Mouse (Mus musculus): ENCODE data around the gene Jph3. TPM values are rescaled to one million over a fixed set of nuclear protein-coding genes. Genes with fewer than 3 reads are reported as not detected.

Jph3 gene
- polyA plus RNA-seq, 1 experiment from 2014 or later: 1.2 TPM

DNA sequence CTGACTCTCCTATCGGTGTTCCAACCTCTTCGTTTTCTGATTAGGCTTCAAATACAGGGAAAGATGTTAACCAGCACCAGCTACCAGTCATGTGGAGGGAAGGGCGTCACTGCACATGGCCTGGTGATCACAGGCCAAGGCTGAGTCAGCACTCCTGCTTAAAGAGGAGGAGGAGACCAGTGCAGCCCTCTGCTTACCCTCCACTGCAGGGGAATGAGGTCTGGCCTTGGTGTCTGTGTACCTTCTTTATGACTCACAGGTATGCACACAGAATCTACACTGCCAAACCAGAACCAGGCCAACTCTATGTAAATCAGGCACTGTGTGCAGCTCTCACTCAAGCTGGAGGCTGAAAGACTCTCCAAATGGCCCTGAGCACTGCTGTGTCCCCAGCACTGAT is 82.1 kb downstream of the Jph3 start:
- WGBS: 92% methylated on average over 3 of the region's 3 CpGs
- ATAC-seq (ENCODE audit: insufficient number of reproducible peaks, insufficient read depth, low FRiP score, low TSS enrichment, low read depth): no peak

DNA sequence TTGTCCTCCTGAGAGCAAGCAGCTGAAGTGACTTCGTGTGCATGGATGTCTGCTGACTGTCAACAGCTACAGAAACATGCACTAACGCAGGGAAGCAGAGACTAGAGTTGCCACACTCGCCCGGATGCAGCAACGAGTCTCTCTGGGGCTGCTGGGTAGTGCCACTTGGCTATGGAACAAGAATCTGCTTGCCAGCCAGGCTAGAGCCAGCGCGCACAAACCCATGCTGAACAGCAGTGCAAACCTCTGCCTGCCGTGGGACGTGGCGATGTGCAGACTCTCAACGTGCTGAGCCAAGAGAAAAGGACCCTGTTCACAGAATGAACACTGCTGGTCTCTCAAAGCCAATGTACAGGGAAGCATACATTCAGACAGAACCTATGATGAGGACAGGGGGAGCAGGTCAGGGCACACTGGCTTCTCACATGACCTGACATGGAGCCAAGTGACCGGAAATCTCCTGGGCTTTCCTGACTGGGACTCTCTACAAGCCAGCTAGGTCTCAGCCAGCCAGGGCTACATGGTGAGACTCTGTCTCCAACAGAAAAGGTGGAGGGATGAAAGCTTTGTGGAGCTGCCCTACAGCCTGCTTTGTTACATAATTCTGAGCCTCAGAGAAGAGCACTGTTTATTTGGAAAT is 82.6 kb downstream of the Jph3 start:
- WGBS: 93% methylated on average over 12 of the region's 12 CpGs
- Histone ChIP-seq H3K36me3 (peaks cover 71% of the 10 kb centered on the region), H3K9me3 (no peaks in the 10 kb centered on the region), H3K4me1 (replicated peaks) (0 out of 2 replicates have a peak, but pooled peaks cover 3% of the 10 kb centered on the region), H3K4me2 (no peak overlapping the region), H3K27me3 (no peaks in the 10 kb centered on the region), H3K4me3 (replicated peaks) (no peak overlapping the region), H3K27ac (no peak overlapping the region), H3K9ac (replicated peaks) (no peak overlapping the region)
- ATAC-seq (ENCODE audit: insufficient number of reproducible peaks, insufficient read depth, low FRiP score, low TSS enrichment, low read depth): no peak

More for the DNA sequence above, 82.1 kb downstream of the Jph3 start:
- 0 out of 2 replicates have a peak, but pooled peaks cover 3% of the 10 kb centered on the region for H3K4me1 ChIP-seq (replicated peaks)
- H3K27ac ChIP-seq: no peak overlapping the region
- peaks cover 70% of the 10 kb centered on the region for H3K36me3 ChIP-seq
- H3K4me2 ChIP-seq: no peak overlapping the region
- no peaks in the 10 kb centered on the region for H3K27me3 ChIP-seq
- H3K9me3 ChIP-seq: no peaks in the 10 kb centered on the region
- H3K4me3 ChIP-seq (replicated peaks): no peak overlapping the region
- no peak overlapping the region for H3K9ac ChIP-seq (replicated peaks)

DNA sequence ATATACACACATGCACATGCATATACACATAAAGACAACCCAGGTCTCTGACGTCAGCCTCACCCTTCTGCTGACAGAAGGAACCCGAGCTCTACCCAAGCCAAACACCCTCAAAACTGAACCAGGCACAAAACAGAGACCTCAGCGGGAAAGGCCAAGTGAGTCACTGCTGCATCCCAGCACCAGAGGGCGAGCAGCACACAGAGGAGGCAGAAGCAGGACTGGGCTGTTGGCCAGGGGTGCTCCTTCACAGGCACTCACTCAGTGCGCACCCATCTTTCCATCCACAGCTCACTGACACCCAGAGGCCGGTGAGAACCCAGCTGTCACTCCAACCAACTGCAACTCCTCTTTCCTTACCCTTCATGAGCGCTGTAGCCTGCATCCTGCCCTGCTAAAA is 88.8 kb downstream of the Jph3 start:
- Histone ChIP-seq H3K36me3 (peaks cover 75% of the 10 kb centered on the region), H3K27me3 (no peaks in the 10 kb centered on the region), H3K9me3 (no peaks in the 10 kb centered on the region), H3K4me2 (no peak overlapping the region), H3K4me1 (replicated peaks) (no peaks in the 10 kb centered on the region), H3K9ac (replicated peaks) (no peak overlapping the region), H3K4me3 (replicated peaks) (no peak overlapping the region), H3K27ac (no peak overlapping the region)
- no peak for ATAC-seq (ENCODE audit: insufficient number of reproducible peaks, insufficient read depth, low FRiP score, low TSS enrichment, low read depth)
- WGBS: 82% methylated on average over 7 of the region's 7 CpGs

DNA sequence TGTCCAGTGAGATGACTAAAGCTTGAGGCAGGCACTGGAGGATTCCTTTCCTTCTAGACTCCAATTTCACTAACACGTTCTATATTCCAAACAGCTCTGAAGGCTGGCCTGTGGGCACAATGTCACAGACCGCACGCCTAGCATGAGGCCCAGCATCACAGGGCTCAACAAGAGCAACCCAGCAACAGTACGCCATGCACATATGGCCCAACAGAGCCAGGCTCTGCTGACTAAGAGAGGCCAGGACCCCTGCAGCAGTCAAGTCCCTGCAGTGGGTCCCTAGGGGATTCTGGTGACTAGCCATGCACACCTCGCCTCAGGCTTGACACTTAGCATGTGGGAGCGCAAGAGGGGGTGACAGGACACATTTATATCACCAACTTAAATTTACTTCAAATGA is 91.4 kb downstream of the Jph3 start:
- Histone ChIP-seq H3K4me1 (replicated peaks) (no peaks in the 10 kb centered on the region), H3K27me3 (no peaks in the 10 kb centered on the region), H3K36me3 (peaks cover 50% of the 10 kb centered on the region), H3K9me3 (no peaks in the 10 kb centered on the region), H3K4me2 (no peak overlapping the region), H3K27ac (no peak overlapping the region), H3K9ac (replicated peaks) (no peak overlapping the region), H3K4me3 (replicated peaks) (no peak overlapping the region)
- no peak for ATAC-seq (ENCODE audit: insufficient number of reproducible peaks, insufficient read depth, low FRiP score, low TSS enrichment, low read depth)
- WGBS: 94% methylated on average over 6 of the region's 6 CpGs

DNA sequence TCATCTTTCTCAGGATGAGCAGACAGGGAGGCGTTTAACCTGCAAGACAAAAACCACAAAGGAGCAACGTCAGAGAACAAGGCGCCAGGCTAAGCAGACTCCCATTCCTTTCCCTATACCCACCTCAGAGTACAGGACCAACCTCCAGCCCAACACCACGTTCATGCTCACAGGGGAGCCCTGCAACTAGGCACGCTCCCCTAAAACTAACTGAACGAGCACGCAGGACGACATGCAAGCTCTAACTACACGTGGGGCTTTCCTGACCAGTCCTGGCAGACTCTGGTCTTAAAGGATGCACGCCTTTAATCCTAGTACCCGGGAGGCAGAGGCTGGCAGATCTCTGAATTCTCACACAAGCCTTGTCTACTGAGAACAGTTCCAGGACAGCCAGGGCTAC is 91.9 kb downstream of the Jph3 start:
- peaks cover 46% of the 10 kb centered on the region for H3K36me3 ChIP-seq
- no peak overlapping the region for H3K4me2 ChIP-seq
- WGBS: 90% methylated on average over 11 of the region's 11 CpGs
- no peak overlapping the region for H3K9ac ChIP-seq (replicated peaks)
- no peaks in the 10 kb centered on the region for H3K27me3 ChIP-seq
- ATAC-seq (ENCODE audit: insufficient number of reproducible peaks, insufficient read depth, low FRiP score, low TSS enrichment, low read depth): no peak
- no peaks in the 10 kb centered on the region for H3K9me3 ChIP-seq
- H3K27ac ChIP-seq: no peak overlapping the region
- H3K4me1 ChIP-seq (replicated peaks): no peaks in the 10 kb centered on the region
- H3K4me3 ChIP-seq (replicated peaks): no peak overlapping the region

DNA sequence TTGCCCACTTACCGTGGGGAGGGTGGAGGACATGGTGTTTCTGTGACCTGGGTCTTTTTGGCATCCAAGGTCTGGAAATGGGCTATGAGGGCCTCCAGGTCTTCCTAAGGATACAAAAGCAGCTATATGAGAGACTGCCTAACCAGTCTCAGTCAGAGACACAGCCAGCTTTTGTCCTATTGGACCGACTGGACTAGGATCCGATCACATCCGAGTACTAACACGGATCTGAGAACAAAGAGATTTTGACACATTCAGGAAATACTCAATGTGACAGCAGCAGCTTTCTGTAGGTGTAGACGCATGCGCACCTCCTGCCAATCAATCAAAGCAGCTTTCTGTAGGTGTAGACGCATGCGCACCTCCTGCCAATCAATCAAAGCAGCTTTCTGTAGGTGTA is 92.3 kb downstream of the Jph3 start:
- Histone ChIP-seq H3K9ac (replicated peaks) (no peak overlapping the region), H3K4me2 (no peak overlapping the region), H3K4me1 (replicated peaks) (no peaks in the 10 kb centered on the region), H3K4me3 (replicated peaks) (no peak overlapping the region), H3K9me3 (no peaks in the 10 kb centered on the region), H3K27me3 (no peaks in the 10 kb centered on the region), H3K27ac (no peak overlapping the region), H3K36me3 (peaks cover 42% of the 10 kb centered on the region)
- no peak for ATAC-seq (ENCODE audit: insufficient number of reproducible peaks, insufficient read depth, low FRiP score, low TSS enrichment, low read depth)
- 94% methylated on average over 9 of the region's 9 CpGs for WGBS

DNA sequence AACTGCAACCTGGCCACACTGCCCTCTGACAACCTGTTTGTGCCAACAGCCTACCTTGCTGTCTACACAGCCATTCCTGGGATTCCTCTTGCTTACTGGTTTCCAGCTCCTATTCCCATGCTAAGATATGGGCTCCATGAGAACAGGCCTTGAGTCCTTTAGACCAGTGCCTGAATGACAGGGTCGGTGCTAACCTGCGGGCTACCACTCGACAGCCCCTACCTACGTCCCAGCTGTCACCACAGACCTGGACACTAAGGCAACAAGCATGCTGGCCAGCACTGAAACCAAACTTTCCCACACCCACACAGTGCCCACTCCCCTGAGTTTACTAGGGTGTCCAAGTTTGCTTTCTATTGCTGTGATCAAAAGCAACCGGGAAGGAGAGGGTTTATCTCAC is 98.3 kb downstream of the Jph3 start:
- Histone ChIP-seq H3K4me3 (replicated peaks) (0 out of 2 replicates have a peak overlapping the region, but pooled peaks have one; percentile 86), H3K27ac (no peak overlapping the region), H3K36me3 (no peaks in the 10 kb centered on the region), H3K4me1 (replicated peaks) (peaks cover 12% of the 10 kb centered on the region), H3K9me3 (no peaks in the 10 kb centered on the region), H3K27me3 (peaks cover 5% of the 10 kb centered on the region), H3K9ac (replicated peaks) (no peak overlapping the region), H3K4me2 (no peak overlapping the region)
- ATAC-seq (ENCODE audit: insufficient number of reproducible peaks, insufficient read depth, low FRiP score, low TSS enrichment, low read depth): no peak
- WGBS: 89% methylated on average over 5 of the region's 5 CpGs

DNA sequence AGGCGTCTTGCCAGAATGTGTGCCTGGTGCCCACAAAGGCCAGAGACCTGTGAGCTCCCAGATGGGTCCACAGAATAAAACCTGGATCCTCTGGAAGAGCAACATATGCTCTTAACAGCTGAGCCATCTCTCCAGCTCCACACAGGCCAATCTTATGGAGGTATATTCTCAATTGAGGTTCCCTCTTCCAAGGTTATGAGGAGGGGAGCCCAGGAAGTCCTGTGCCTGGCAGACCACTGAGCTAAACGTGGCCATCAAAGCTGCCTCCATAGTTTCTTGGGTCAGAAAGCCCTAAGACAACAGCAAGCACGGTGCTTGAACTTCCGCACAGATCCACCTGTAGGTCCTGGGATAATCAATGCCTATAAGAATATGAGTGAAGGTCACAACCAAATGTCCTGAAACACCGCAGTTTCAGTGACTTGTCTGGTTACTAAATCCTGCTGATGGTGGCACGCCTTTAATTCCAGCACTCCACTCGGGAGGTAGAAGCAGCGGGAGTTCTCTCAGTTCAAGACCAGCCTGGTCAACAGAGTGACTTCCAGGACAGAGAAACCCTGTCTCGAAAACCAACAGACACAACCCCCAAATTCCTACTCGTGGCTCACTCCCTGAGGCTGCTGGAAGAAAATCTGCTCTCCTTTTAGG is 99.1 kb downstream of the Jph3 start:
- no peak overlapping the region for H3K27ac ChIP-seq
- peak overlapping the region; percentile 92 for H3K4me2 ChIP-seq
- WGBS: 31% methylated on average over 10 of the region's 10 CpGs
- no peaks in the 10 kb centered on the region for H3K9me3 ChIP-seq
- peaks cover 12% of the 10 kb centered on the region for H3K4me1 ChIP-seq (replicated peaks)
- H3K36me3 ChIP-seq: no peaks in the 10 kb centered on the region
- peaks cover 5% of the 10 kb centered on the region for H3K27me3 ChIP-seq
- H3K4me3 ChIP-seq (replicated peaks): peak overlapping the region; percentile 86
- H3K9ac ChIP-seq (replicated peaks): peak overlapping the region; percentile 84
- no peak for ATAC-seq (ENCODE audit: insufficient number of reproducible peaks, insufficient read depth, low FRiP score, low TSS enrichment, low read depth)

DNA sequence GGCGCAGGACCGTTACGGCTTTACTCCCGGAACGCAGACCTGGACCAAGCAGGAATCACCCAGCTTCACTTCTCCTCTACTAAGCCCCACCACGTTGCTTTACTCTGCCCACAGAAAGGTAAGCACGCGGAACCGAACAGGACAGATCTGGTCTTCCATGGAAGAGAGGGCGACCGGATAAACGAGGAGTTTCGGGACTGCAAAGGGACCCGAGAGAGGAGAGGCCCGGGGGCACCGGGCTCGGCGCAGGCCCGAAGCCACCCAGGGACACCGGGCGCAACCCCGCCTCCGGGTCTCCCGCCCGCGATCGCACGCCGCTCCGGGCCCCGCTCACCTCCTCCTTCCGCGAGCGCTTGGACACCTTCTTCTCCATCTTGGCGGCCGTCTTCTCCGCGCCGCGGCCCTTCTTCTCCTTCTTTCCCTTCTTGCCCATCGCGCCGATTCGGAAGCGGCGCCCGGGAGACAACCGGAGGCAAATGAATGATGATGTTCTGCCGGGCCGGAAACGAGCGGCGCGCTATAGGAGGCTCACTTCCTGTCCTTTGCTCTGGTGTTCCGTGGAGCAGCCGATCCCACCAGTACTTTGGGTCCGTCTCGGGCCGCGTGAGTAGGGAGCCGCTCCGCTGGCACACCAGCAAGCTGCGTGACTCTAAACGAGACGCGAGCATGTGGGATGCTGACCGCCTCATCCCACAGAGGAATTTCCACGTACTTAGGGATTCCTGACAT is 99.8 kb downstream of the Jph3 start, which contains the start of gene Klhdc4:
Klhdc4 (minus strand) TSS at position 522 of the 729 bp plus-strand sequence.
- peak within 1 kb of the TSS; percentile 84 for H3K9ac ChIP-seq (replicated peaks)
- ATAC-seq (ENCODE audit: insufficient number of reproducible peaks, insufficient read depth, low FRiP score, low TSS enrichment, low read depth): peak; percentile 88
- H3K27ac ChIP-seq: 0 out of 2 replicates have a peak within 1 kb of the TSS, but pooled peaks have one; percentile 12
- peak within 1 kb of the TSS; percentile 86 for H3K4me3 ChIP-seq (replicated peaks)
- under 1% methylated on average over 68 of the region's 68 CpGs for WGBS
- H3K4me2 ChIP-seq: peak within 1 kb of the TSS; percentile 92
- no peaks in the 10 kb centered on the region for H3K36me3 ChIP-seq
- H3K27me3 ChIP-seq: peaks cover 5% of the 10 kb centered on the region
- H3K9me3 ChIP-seq: no peaks in the 10 kb centered on the region
- H3K4me1 ChIP-seq (replicated peaks): peaks cover 12% of the 10 kb centered on the region

DNA sequence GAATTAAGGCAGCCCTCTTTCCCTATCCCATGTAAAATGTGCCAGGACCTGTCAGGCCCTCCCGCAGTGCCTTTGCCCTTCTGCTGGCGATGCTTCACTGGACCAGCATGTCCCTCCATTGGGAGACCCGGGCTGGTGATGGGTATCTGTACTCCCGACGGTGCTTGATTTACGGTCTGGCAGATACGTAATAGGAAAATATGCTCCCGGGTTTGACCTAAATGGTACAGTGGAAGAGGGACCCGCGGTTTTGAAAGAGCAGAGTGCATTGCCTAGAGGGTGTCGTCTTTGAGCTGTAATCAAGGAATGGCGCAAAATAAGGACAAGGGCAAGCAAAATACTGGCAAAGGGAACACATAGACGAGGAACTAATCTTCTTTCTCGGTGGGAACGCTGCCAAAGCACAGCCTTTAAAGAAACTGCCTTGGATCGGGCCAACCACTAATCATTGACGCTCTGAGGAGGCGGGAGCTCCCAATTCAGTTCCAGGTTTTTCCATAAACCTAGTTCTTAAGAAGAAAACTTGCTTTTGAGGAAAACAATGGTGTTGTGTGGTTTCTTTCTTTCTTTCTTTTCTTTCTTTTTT is 100.4 kb downstream of the Jph3 start:
- H3K4me2 ChIP-seq: peak overlapping the region; percentile 92
- H3K9ac ChIP-seq (replicated peaks): peak overlapping the region; percentile 84; the same call in 1 of the 2 replicates
- H3K36me3 ChIP-seq: no peaks in the 10 kb centered on the region
- peaks cover 5% of the 10 kb centered on the region for H3K27me3 ChIP-seq
- H3K4me3 ChIP-seq (replicated peaks): peak overlapping the region; percentile 86
- no peak overlapping the region for H3K27ac ChIP-seq
- WGBS: 21% methylated on average over 18 of the region's 18 CpGs
- ATAC-seq (ENCODE audit: insufficient number of reproducible peaks, insufficient read depth, low FRiP score, low TSS enrichment, low read depth): peak; percentile 47; the same call in 1 of the 2 replicates
- H3K4me1 ChIP-seq (replicated peaks): peaks cover 12% of the 10 kb centered on the region
- no peaks in the 10 kb centered on the region for H3K9me3 ChIP-seq

DNA sequence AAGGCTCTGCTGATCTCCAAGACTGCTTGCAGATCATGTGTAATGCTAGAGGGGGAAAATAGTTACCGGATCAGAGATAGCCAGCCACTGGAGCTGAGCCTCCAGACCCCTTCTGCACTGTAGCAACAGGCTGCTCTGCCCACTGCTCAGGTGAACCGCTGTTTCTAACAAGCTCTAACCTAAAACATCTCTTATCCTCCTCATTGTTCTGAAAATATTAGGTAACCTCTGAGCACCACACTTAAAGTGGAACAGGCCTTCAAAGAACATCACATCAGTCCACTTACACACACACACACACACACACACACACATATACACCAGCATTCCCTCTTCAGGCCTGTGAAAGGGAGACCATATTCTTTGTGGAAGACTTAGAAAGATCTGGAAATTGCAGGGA is 102.6 kb downstream of the Jph3 start:
- peaks cover 12% of the 10 kb centered on the region for H3K4me1 ChIP-seq (replicated peaks)
- H3K36me3 ChIP-seq: no peaks in the 10 kb centered on the region
- no peak for ATAC-seq (ENCODE audit: insufficient number of reproducible peaks, insufficient read depth, low FRiP score, low TSS enrichment, low read depth)
- no peaks in the 10 kb centered on the region for H3K9me3 ChIP-seq
- no peak overlapping the region for H3K4me2 ChIP-seq
- H3K9ac ChIP-seq (replicated peaks): no peak overlapping the region
- H3K27ac ChIP-seq: no peak overlapping the region
- WGBS: 77% methylated on average over 2 of the region's 2 CpGs
- H3K27me3 ChIP-seq: peaks cover 5% of the 10 kb centered on the region
- H3K4me3 ChIP-seq (replicated peaks): no peak overlapping the region

Measured in limb, embryonic 12.5 days (tissue).